Mouse (Mus musculus) neural tube, embryonic 10.5 days (tissue): ENCODE data around the gene Rarg.
A peak's percentile ranks its signal among the peaks of the same experiment; 100 is the strongest.

Source experiments
- DNase-seq: peaks from one replicate; pipeline ENCODE4 v3.0.0-alpha.2; 2017; ENCODE audit warnings: low spot score; ENCODE audit errors: extremely low spot score

Gene Rarg

GRCm38 (mm10) chr15:102204674-102205505 lies 52.4 kb downstream of the Rarg start, which contains the start of gene Csad:
TSS of gene Csad (minus strand) at chr15:102204724.
- no peak for DNase-seq

- DNase-seq: peak; percentile 73
Observed at GRCm38 (mm10) chr15:102203835-102204381, 53.4 kb downstream of the Rarg start.

- DNase-seq: peak; percentile 98
Observed at GRCm38 (mm10) chr15:102202971-102203834, 54.1 kb downstream of the Rarg start, which contains the start of gene Zfp740. TSS of gene Zfp740 (plus strand) at chr15:102203249.

- no peak for DNase-seq
Observed at GRCm38 (mm10) chr15:102198841-102199240, 58.5 kb downstream of the Rarg start.

GRCm38 (mm10) chr15:102195373-102195772 lies 61.9 kb downstream of the Rarg start:
- no peak for DNase-seq

- no peak for DNase-seq
Observed at GRCm38 (mm10) chr15:102194439-102194838, 62.9 kb downstream of the Rarg start.

- no peak for DNase-seq
Observed at GRCm38 (mm10) chr15:102193652-102194051, 63.7 kb downstream of the Rarg start.

GRCm38 (mm10) chr15:102192820-102193386 lies 64.4 kb downstream of the Rarg start:
- no peak for DNase-seq

- no peak for DNase-seq
Observed at GRCm38 (mm10) chr15:102192271-102192812, 65.0 kb downstream of the Rarg start.

GRCm38 (mm10) chr15:102191699-102192098 lies 65.6 kb downstream of the Rarg start:
- no peak for DNase-seq

GRCm38 (mm10) chr15:102188883-102189282 lies 68.4 kb downstream of the Rarg start:
- no peak for DNase-seq

- DNase-seq: no peak
Observed at GRCm38 (mm10) chr15:102188096-102188495, 69.2 kb downstream of the Rarg start.

GRCm38 (mm10) chr15:102186239-102186638 lies 71.1 kb downstream of the Rarg start:
- no peak for DNase-seq
